Mouse (Mus musculus) ES-E14 (cell line): Measurements from ENCODE around the gene Zic2.

Source experiments
- CHD2 ChIP-seq: IDR thresholded peaks from 2 replicates; pipeline ENCODE4 v1.6.1; 2014; ENCODE audit warnings: mild to moderate bottlenecking, low read depth, low read length, inconsistent platforms
- HCFC1 ChIP-seq: IDR thresholded peaks from 2 replicates; pipeline ENCODE4 v1.6.1; 2012; ENCODE audit warnings: low read length, inconsistent platforms, borderline replicate concordance; ENCODE audit not compliant: insufficient read depth
- ZC3H11A ChIP-seq: IDR thresholded peaks from 2 replicates; pipeline ENCODE4 v1.6.1; 2012; ENCODE audit warnings: low read depth, mild to moderate bottlenecking, inconsistent platforms, low read length, borderline replicate concordance
- ZNF384 ChIP-seq: IDR thresholded peaks from 2 replicates; pipeline ENCODE4 v1.6.1; 2012; ENCODE audit warnings: low read depth, low read length, inconsistent platforms

DNA sequence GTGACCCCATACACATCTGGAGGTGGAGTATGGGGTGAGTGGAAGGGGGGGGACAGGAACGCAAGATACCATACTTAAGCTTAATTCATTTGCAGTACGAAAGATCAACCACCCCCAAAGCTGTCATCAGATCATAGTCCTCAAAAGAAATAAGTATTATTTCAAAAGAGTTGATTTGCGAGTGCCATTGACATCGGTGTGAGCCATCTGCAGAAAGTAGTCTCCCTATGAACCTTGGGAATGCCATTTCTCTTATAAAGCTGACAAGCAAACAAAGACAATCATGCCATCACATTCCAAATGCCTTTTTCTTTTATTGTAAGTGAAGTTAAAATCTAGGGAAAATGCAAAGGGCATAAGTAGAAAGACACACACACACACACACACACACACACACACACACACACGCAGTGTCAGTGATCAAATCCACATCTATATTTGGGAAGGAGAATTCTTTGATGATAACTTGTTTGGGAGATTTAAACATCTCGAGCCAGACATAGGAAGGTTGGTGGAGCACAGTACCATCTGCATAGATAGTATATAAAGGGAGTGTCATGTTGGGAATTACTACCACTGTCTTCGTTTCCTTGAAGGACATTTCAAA is 8.4 kb upstream of the Zic2 start:
- TF ChIP-seq ZC3H11A (no peak), HCFC1 (no peak), ZNF384 (no peak), CHD2 (no peak)
